Mouse (Mus musculus): Measurements from ENCODE around the gene Tmem50b.
"Not testable (repeated sequence)": the region's sequence is repeated elsewhere in the genome, so short reads cannot be mapped to it uniquely, and the experiment has no call there.

DNA sequence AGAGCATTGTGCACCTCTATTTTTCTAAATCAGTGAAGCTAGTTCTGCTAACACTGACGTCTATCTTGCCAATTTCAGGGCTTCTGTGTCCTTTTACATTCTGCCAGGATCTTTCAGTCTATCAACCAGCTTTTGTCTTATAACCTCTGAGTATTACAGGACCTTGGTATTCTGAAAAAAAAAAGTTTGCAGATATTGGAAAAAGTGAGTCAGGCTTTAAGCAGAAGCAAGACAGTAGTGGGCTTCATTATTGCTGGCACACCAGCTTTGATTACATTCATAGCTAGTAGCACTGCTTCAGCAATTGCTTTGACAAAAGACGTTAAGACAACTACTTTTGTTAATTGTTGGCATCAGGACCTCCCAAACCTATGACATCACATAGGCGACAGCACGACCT is 66.8 kb downstream of the Tmem50b start:
- not testable (repeated sequence) for TF ChIP-seq CTCF, POLR2A (IDR thresholded peaks at IDR 0.05; ENCODE audit: extremely low read depth, insufficient read depth, low read length)
